Mouse (Mus musculus) limb, embryonic 13.5 days (tissue): ENCODE results near the gene Nudc. TPM values are rescaled to one million over a fixed set of nuclear protein-coding genes. Genes with fewer than 3 reads are reported as not detected.

ENCODE experiments used
- ATAC-seq: fragments of 200-750 bp; cut with Nextera tagmentation; 2 replicates; pipeline ENCODE4 v1.8.0; 2017; ENCODE audit warnings: low read depth, moderate number of reproducible peaks, moderate TSS enrichment; ENCODE audit not compliant: low FRiP score
- H3K27ac ChIP-seq: fragments of 300-500 bp; sonication (generic); 2 replicates; pipeline ENCODE4 v1.5.1; 2015; ENCODE audit warnings: inconsistent platforms, mild to moderate bottlenecking, moderate library complexity
- H3K27me3 ChIP-seq: fragments of 300-500 bp; sonication (generic); 2 replicates; pipeline ENCODE4 v1.6.1; 2015; ENCODE audit warnings: mild to moderate bottlenecking, inconsistent platforms
- H3K36me3 ChIP-seq: fragments of 300-500 bp; sonication (generic); 2 replicates; pipeline ENCODE4 v1.6.1; 2015; ENCODE audit warnings: inconsistent platforms, mild to moderate bottlenecking, moderate library complexity
- H3K4me1 ChIP-seq: fragments of 300-500 bp; sonication (generic); 2 replicates; pipeline ENCODE4 v1.6.1; 2015; ENCODE audit warnings: inconsistent platforms
- H3K4me2 ChIP-seq: fragments of 300-500 bp; sonication (generic); replicated peaks from 2 replicates; pipeline ENCODE4 v1.6.1; 2015; ENCODE audit warnings: inconsistent platforms, mild to moderate bottlenecking, moderate library complexity
- H3K4me3 ChIP-seq: fragments of 300-500 bp; sonication (generic); 2 replicates; pipeline ENCODE4 v1.5.1; 2015; ENCODE audit warnings: moderate library complexity, mild to moderate bottlenecking, inconsistent platforms
- H3K9ac ChIP-seq: fragments of 300-500 bp; sonication (generic); 2 replicates; pipeline ENCODE4 v1.6.1; 2015; ENCODE audit warnings: mild to moderate bottlenecking, inconsistent platforms
- H3K9me3 ChIP-seq: fragments of 300-500 bp; sonication (generic); 2 replicates; pipeline ENCODE4 v1.6.1; 2016; ENCODE audit warnings: inconsistent platforms
- WGBS: fragments of 180-500 bp; shearing (Covaris S2); methylation state at CpG from one replicate; pipeline ENCODE4 v1.1.7; 2015; 5-methylcytosine and 5-hydroxymethylcytosine counted together
- polyA plus RNA-seq: library from polyadenylated mRNA; unstranded; fragments of >200 nt; fragmentation: Nextera tagmentation; extraction: Ambion mirVana; gene quantifications from 2 replicates; pipeline ENCODE4 v1.2.1, GENCODE M21; 2015

Gene Nudc
- polyA plus RNA-seq: 291 and 309 TPM in 2 replicates

GRCm38 (mm10) chr4:133545272-133546231 is at the start of gene Nudc:
Gene Nudc, minus strand, starts transcription at chr4:133545996.
- Histone ChIP-seq H3K9me3 (peaks cover 2% of the 10 kb centered on the region; the same call in 1 of the 2 replicates), H3K27me3 (no peaks in the 10 kb centered on the region), H3K27ac (peak within 1 kb of the TSS; percentile 70), H3K4me1 (peaks cover 14% of the 10 kb centered on the region), H3K4me2 (peak within 1 kb of the TSS; percentile 92), H3K4me3 (peak within 1 kb of the TSS; percentile 93), H3K36me3 (peaks cover 31% of the 10 kb centered on the region), H3K9ac (peak within 1 kb of the TSS; percentile 92)
- under 1% methylated on average over 66 of the region's 77 CpGs for WGBS
- peak; percentile 97 for ATAC-seq

DNA sequence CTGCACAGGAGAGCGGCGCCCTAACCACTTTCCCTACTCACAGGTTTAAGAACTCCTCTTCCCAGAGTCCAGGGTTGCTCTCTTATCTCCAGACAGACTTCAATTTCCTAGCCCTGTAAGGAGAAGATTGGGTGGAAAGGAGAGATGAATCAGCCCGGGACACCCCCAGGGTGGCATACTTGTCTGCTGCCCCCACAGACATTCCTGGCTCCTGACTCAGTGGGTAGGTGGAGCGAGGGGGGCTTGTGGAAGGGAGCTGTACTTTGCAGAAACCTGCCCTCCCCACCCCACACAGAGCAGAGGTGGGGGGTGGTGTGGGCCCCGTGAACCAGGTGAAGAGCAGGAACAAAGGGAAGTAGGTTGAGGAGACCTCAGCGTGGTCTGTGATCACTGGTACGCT is 49.7 kb upstream of the Nudc start:
- peaks cover 13% of the 10 kb centered on the region for H3K4me1 ChIP-seq
- no peak overlapping the region for H3K4me3 ChIP-seq
- WGBS: 67% methylated on average over 7 of the region's 7 CpGs
- H3K27me3 ChIP-seq: peaks cover 29% of the 10 kb centered on the region
- no peak overlapping the region for H3K27ac ChIP-seq
- H3K9ac ChIP-seq: no peak overlapping the region
- no peaks in the 10 kb centered on the region for H3K9me3 ChIP-seq
- ATAC-seq: no peak
- peaks cover 25% of the 10 kb centered on the region for H3K36me3 ChIP-seq
- H3K4me2 ChIP-seq: no peak overlapping the region

GRCm38 (mm10) chr4:133592570-133592969 is 46.8 kb upstream of the Nudc start:
- ATAC-seq: peak; percentile 66; the same call in 1 of the 2 replicates

GRCm38 (mm10) chr4:133584059-133584951 is 38.5 kb upstream of the Nudc start, which contains the start of gene Gpn2:
Gene Gpn2, plus strand, starts transcription at chr4:133584362.
- Histone ChIP-seq H3K27me3 (no peaks in the 10 kb centered on the region), H3K9ac (peak within 1 kb of the TSS; percentile 87), H3K4me1 (peaks cover 13% of the 10 kb centered on the region), H3K4me2 (peak within 1 kb of the TSS; percentile 100), H3K4me3 (peak within 1 kb of the TSS; percentile 95), H3K9me3 (no peaks in the 10 kb centered on the region), H3K27ac (peak within 1 kb of the TSS; percentile 70; the same call in 1 of the 2 replicates), H3K36me3 (peaks cover 67% of the 10 kb centered on the region)
- 2% methylated on average over 65 of the region's 65 CpGs for WGBS
- ATAC-seq: peak; percentile 89

More at GRCm38 (mm10) chr4:133592570-133592969, 46.8 kb upstream of the Nudc start:
- WGBS: 31% methylated on average over 7 of the region's 7 CpGs
- Histone ChIP-seq H3K9me3 (no peaks in the 10 kb centered on the region), H3K36me3 (peaks cover 54% of the 10 kb centered on the region), H3K27me3 (no peaks in the 10 kb centered on the region), H3K4me3 (no peak overlapping the region), H3K4me1 (0 out of 2 replicates have a peak, but pooled peaks cover 2% of the 10 kb centered on the region), H3K27ac (no peak overlapping the region), H3K9ac (no peak overlapping the region), H3K4me2 (no peak overlapping the region)

GRCm38 (mm10) chr4:133583690-133584058 is 37.9 kb upstream of the Nudc start:
- no peaks in the 10 kb centered on the region for H3K9me3 ChIP-seq
- WGBS: 64% methylated on average over 6 of the region's 6 CpGs

GRCm38 (mm10) chr4:133577983-133578382 is 32.2 kb upstream of the Nudc start:
- Histone ChIP-seq H3K36me3 (peaks cover 49% of the 10 kb centered on the region), H3K9ac (0 out of 2 replicates have a peak overlapping the region, but pooled peaks have one; percentile 35), H3K4me1 (peaks cover 12% of the 10 kb centered on the region), H3K4me2 (no peak overlapping the region), H3K4me3 (no peak overlapping the region), H3K9me3 (no peaks in the 10 kb centered on the region), H3K27me3 (no peaks in the 10 kb centered on the region), H3K27ac (no peak overlapping the region)
- ATAC-seq: no peak
- 76% methylated on average over 12 of the region's 12 CpGs for WGBS

More at GRCm38 (mm10) chr4:133583690-133584058, 37.9 kb upstream of the Nudc start:
- Histone ChIP-seq H3K9ac (peak overlapping the region; percentile 87), H3K4me2 (peak overlapping the region; percentile 100), H3K27me3 (no peaks in the 10 kb centered on the region), H3K4me1 (peaks cover 13% of the 10 kb centered on the region), H3K4me3 (peak overlapping the region; percentile 95), H3K36me3 (peaks cover 67% of the 10 kb centered on the region), H3K27ac (peak overlapping the region; percentile 70; the same call in 1 of the 2 replicates)
- peak; percentile 9; the same call in 1 of the 2 replicates for ATAC-seq

GRCm38 (mm10) chr4:133574843-133575202 is 29.0 kb upstream of the Nudc start:
- no peaks in the 10 kb centered on the region for H3K27me3 ChIP-seq
- H3K9me3 ChIP-seq: no peaks in the 10 kb centered on the region
- H3K4me2 ChIP-seq: peak overlapping the region; percentile 92
- H3K27ac ChIP-seq: peak overlapping the region; percentile 79
- peak; percentile 52; the same call in 1 of the 2 replicates for ATAC-seq
- H3K4me3 ChIP-seq: peak overlapping the region; percentile 97
- H3K9ac ChIP-seq: peak overlapping the region; percentile 93
- under 1% methylated on average over 41 of the region's 41 CpGs for WGBS
- H3K4me1 ChIP-seq: peaks cover 12% of the 10 kb centered on the region
- H3K36me3 ChIP-seq: peaks cover 22% of the 10 kb centered on the region

- H3K4me2 ChIP-seq: peak within 1 kb of the TSS; percentile 92
- H3K9ac ChIP-seq: peak within 1 kb of the TSS; percentile 93
- H3K27ac ChIP-seq: peak within 1 kb of the TSS; percentile 79
- peak; percentile 95 for ATAC-seq
- peaks cover 16% of the 10 kb centered on the region for H3K36me3 ChIP-seq
- H3K9me3 ChIP-seq: no peaks in the 10 kb centered on the region
- H3K4me3 ChIP-seq: peak within 1 kb of the TSS; percentile 97
- peaks cover 12% of the 10 kb centered on the region for H3K4me1 ChIP-seq
- WGBS: 7% methylated on average over 44 of the region's 44 CpGs
- H3K27me3 ChIP-seq: no peaks in the 10 kb centered on the region
These were observed 28.5 kb upstream of the Nudc start, which contains the start of gene Gpatch3 for GRCm38 (mm10) chr4:133574070-133574842. Gene Gpatch3, plus strand, starts transcription at chr4:133574745.

DNA sequence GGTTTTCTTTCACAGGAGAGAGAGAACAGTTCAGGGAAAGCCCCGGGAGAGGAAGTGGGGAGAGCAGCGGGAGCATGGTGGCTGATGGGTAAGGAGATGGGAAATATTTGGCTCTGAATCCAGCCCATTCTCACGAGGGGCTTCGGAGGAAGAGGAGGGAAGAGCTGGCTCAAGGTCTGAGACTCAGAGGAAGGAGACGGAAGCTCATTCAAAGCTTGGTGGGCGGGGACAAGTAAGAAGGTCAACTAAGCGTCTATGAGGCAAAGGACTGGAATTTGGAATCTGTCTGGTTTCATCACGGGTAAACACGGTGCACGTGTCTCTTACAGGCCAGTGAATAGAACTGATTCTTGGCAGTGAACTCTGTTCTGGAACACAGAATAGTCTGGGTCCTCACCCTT is 24.3 kb upstream of the Nudc start:
- 62% methylated on average over 10 of the region's 10 CpGs for WGBS

GRCm38 (mm10) chr4:133569291-133570065 is 23.7 kb upstream of the Nudc start:
- ATAC-seq: no peak
- H3K4me2 ChIP-seq: no peak overlapping the region
- H3K36me3 ChIP-seq: no peaks in the 10 kb centered on the region
- no peaks in the 10 kb centered on the region for H3K4me1 ChIP-seq
- no peaks in the 10 kb centered on the region for H3K27me3 ChIP-seq
- peaks cover 1% of the 10 kb centered on the region; the same call in 1 of the 2 replicates for H3K9me3 ChIP-seq
- no peak overlapping the region for H3K27ac ChIP-seq
- no peak overlapping the region for H3K4me3 ChIP-seq
- 84% methylated on average over 10 of the region's 10 CpGs for WGBS
- H3K9ac ChIP-seq: no peak overlapping the region

More for the DNA sequence above, 24.3 kb upstream of the Nudc start:
- Histone ChIP-seq H3K4me2 (no peak overlapping the region), H3K4me3 (no peak overlapping the region), H3K36me3 (no peaks in the 10 kb centered on the region), H3K27me3 (no peaks in the 10 kb centered on the region), H3K4me1 (peaks cover 2% of the 10 kb centered on the region), H3K27ac (no peak overlapping the region), H3K9ac (no peak overlapping the region), H3K9me3 (no peaks in the 10 kb centered on the region)
- ATAC-seq: no peak
